Mouse (Mus musculus) liver, embryonic 16.5 days (tissue): Measurements from ENCODE around the gene Ints1. TPM values are rescaled to one million over a fixed set of nuclear protein-coding genes. Genes with fewer than 3 reads are reported as not detected.

ENCODE experiments used
- ATAC-seq: fragments of 200-750 bp; cut with Nextera tagmentation; 2 replicates; pipeline ENCODE4 v1.8.0; 2017; ENCODE audit warnings: low read depth, mild to moderate bottlenecking, moderate number of reproducible peaks, moderate library complexity
- H3K27ac ChIP-seq: fragments of 300-500 bp; sonication (generic); 2 replicates; pipeline ENCODE4 v1.5.1; 2014; ENCODE audit warnings: mild to moderate bottlenecking, low read length
- H3K27me3 ChIP-seq: fragments of 300-500 bp; sonication (generic); 2 replicates; pipeline ENCODE4 v1.6.1; 2014; ENCODE audit warnings: low read depth, low read length, mixed read lengths; ENCODE audit not compliant: control insufficient read depth, insufficient read depth
- H3K36me3 ChIP-seq: fragments of 300-500 bp; sonication (generic); 2 replicates; pipeline ENCODE4 v1.6.1; 2014; ENCODE audit warnings: mild to moderate bottlenecking; ENCODE audit not compliant: control insufficient read depth, insufficient read depth
- H3K4me1 ChIP-seq: fragments of 300-500 bp; sonication (generic); 2 replicates; pipeline ENCODE4 v1.6.1; 2014; ENCODE audit warnings: low read depth, low read length, mixed read lengths; ENCODE audit not compliant: control insufficient read depth
- H3K4me2 ChIP-seq: fragments of 300-500 bp; sonication (generic); 2 replicates; pipeline ENCODE4 v1.6.1; 2014; ENCODE audit warnings: low read depth, low read length, mixed read lengths
- H3K4me3 ChIP-seq: fragments of 300-500 bp; sonication (generic); 2 replicates; pipeline ENCODE4 v1.5.1; 2014; ENCODE audit warnings: low read depth, mild to moderate bottlenecking, low read length
- H3K9ac ChIP-seq: fragments of 300-500 bp; sonication (generic); 2 replicates; pipeline ENCODE4 v1.6.1; 2014; ENCODE audit warnings: low read depth, low read length
- H3K9me3 ChIP-seq: fragments of 300-500 bp; sonication (generic); replicated peaks from 2 replicates; pipeline ENCODE4 v1.6.1; 2016; ENCODE audit warnings: low read length; ENCODE audit not compliant: control insufficient read depth
- WGBS: fragments of 180-500 bp; shearing (Covaris S2); extraction: QIAGEN DNeasy Blood & Tissue Kit; methylation state at CpG from one replicate; pipeline ENCODE4 v1.1.7; 2014; ENCODE audit not compliant: insufficient replicate concordance; 5-methylcytosine and 5-hydroxymethylcytosine counted together
- polyA plus RNA-seq: library from polyadenylated mRNA; unstranded; fragments of >200 nt; fragmentation: Nextera tagmentation; extraction: Ambion mirVana; gene quantifications from 2 replicates; pipeline ENCODE4 v1.2.1, GENCODE M21; 2015

Ints1 gene
- polyA plus RNA-seq, 1 experiment from 2014 or later, result 11.2 TPM

DNA sequence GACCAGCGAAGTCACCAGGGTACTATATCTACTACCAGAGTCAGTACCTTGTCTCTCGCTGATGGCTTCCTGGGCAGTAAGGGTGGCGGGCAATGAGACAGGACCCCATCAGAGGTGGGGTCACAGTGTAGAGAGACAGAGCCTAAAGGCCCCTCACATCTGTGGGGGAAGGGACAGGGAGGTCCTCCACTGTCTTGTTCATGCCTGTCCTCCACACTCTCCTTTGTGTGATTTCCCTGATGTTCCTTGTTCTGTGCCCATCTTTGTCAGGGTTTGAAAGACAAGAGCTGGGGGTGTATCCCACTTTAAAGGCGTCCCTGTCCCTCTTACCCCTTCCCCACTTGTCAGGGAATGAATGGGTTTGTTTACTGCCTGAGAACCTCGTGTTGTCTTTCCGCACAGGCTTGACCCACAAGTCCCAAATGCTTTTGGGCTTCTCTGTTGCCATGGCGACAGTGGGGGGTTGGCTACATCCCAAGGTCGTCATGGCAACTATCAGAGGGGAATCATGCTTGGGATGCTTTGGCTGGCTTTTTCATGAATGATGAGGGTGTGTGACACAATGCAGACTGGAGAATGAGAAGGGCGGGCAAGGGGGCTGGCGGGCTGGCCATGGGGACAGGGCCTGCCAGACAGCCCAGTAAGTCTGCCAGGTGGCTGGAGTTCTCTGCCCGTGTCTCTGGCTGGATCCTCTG, 22.1 kb upstream of the Ints1 start:
- Histone ChIP-seq H3K4me1 (peaks cover 62% of the 10 kb centered on the region), H3K27ac (no peak overlapping the region), H3K9ac (no peak overlapping the region), H3K4me3 (no peak overlapping the region), H3K36me3 (peaks cover 51% of the 10 kb centered on the region), H3K27me3 (no peaks in the 10 kb centered on the region), H3K9me3 (no peaks in the 10 kb centered on the region), H3K4me2 (no peak overlapping the region)
- ATAC-seq, result no peak
- 66% methylated on average over 11 of the region's 11 CpGs for WGBS

DNA sequence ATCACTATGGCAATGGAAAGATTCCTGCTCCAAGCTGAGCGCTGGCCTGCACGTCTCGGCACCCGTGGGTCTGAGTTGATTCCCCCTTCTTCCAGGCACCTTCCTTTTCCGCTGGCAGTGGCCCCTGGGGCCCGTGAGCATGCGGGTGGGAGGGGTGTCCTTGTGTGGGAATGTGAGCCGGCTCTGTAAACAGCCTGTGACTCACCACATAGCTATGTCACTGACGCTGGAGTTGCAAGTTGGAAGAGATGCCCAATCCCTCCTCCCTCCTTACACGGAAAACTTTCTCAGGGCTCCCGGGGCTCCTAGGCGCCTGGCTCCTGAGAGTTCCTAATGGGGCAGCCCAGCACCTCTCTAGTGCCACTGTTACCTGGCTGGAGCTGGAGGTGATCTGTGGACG, 21.4 kb upstream of the Ints1 start:
- Histone ChIP-seq H3K27me3 (no peaks in the 10 kb centered on the region), H3K4me1 (peaks cover 58% of the 10 kb centered on the region), H3K4me2 (no peak overlapping the region), H3K9me3 (no peaks in the 10 kb centered on the region), H3K4me3 (0 out of 2 replicates have a peak overlapping the region, but pooled peaks have one; percentile 6), H3K9ac (peak overlapping the region; percentile 37; the same call in 1 of the 2 replicates), H3K36me3 (peaks cover 44% of the 10 kb centered on the region), H3K27ac (peak overlapping the region; percentile 33; the same call in 1 of the 2 replicates)
- ATAC-seq, result no peak
- 57% methylated on average over 13 of the region's 13 CpGs for WGBS

DNA sequence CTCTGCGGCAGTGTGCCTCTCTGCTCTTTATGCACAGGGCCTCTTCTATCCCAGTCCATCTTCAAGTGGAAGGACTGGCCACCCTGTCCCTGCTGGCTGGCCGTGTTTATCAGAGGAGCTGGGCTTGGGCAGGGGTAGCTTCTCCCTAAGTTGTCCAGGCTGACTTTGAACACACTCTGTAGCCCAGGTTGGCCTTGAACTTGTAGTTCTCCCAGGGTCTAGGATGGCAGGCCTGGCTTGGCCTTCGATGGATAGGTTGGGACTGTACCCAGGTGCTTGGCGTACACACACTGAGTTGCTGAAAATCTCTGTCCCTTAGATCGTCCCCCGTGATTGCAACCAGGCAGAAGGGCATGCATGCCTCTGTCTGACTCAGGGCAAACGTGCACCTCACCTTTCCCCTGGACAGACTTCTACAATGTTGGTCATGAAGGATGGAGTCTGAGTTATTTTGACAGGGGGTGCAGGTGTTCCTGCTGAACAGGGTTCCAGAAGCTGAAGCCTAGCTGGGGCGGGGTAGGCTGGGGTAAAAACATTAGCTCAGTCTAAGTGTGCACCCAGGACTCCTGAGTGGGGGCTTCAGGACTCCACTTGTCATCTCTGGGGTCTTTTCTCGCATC, 20.6 kb upstream of the Ints1 start:
- H3K9me3 ChIP-seq, result no peaks in the 10 kb centered on the region
- WGBS, result 77% methylated on average over 9 of the region's 9 CpGs
- peak overlapping the region; percentile 5; the same call in 1 of the 2 replicates for H3K27ac ChIP-seq
- peaks cover 36% of the 10 kb centered on the region for H3K36me3 ChIP-seq
- H3K4me2 ChIP-seq, result no peak overlapping the region
- H3K4me1 ChIP-seq, result peaks cover 56% of the 10 kb centered on the region
- H3K9ac ChIP-seq, result peak overlapping the region; percentile 99
- no peak for ATAC-seq
- H3K4me3 ChIP-seq, result no peak overlapping the region
- no peaks in the 10 kb centered on the region for H3K27me3 ChIP-seq

DNA sequence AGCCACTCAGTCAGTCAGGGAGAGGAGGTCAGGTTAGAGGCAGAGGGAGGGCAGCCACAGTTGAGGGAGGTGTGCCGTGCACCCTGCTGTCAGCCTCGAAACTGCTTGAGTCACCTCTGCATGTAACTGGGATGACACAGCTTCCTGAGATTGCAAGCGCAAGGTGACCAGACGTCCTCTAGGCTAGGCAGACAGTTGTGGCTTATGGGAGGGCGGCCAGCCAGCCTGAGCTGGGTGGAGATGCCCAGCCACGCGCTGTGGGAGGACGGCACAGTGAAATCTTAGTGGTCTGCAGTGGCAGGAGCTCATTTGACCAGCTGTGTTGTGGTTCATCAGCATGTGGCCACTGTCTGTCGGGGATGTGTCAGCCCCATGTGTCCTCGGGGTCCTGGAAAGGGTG, 19.5 kb upstream of the Ints1 start:
- Histone ChIP-seq H3K4me2 (peak overlapping the region; percentile 77), H3K36me3 (peaks cover 25% of the 10 kb centered on the region), H3K9ac (peak overlapping the region; percentile 99), H3K9me3 (no peaks in the 10 kb centered on the region), H3K27ac (peak overlapping the region; percentile 98), H3K4me1 (peaks cover 66% of the 10 kb centered on the region), H3K4me3 (peak overlapping the region; percentile 99), H3K27me3 (no peaks in the 10 kb centered on the region)
- ATAC-seq, result peak; percentile 52
- WGBS, result 33% methylated on average over 10 of the region's 10 CpGs

DNA sequence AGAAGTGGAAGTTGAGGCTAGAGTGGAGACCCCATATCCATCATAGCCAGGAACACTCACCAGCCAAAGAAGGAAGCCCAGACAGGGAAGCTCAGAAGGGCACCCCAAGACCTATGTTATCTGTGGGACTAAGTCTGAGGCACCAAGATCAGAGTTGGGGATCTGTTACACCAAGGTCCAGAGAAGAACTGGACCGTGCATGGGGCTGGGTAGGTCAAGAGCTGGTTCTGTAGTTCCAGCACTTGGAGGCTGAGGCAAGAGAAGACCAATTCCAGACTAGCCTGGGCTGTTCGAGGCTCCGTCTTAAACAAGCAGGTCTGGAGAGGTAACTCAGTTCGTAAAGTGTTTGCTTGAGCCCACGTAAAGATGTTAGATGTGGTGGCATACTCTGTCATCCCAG, 18.7 kb upstream of the Ints1 start:
- WGBS, result 67% methylated on average over 5 of the region's 5 CpGs
- Histone ChIP-seq H3K4me2 (peak overlapping the region; percentile 77), H3K9me3 (no peaks in the 10 kb centered on the region), H3K27ac (peak overlapping the region; percentile 98), H3K4me1 (peaks cover 71% of the 10 kb centered on the region), H3K27me3 (no peaks in the 10 kb centered on the region), H3K9ac (peak overlapping the region; percentile 99), H3K4me3 (peak overlapping the region; percentile 99), H3K36me3 (peaks cover 17% of the 10 kb centered on the region)
- ATAC-seq, result no peak

DNA sequence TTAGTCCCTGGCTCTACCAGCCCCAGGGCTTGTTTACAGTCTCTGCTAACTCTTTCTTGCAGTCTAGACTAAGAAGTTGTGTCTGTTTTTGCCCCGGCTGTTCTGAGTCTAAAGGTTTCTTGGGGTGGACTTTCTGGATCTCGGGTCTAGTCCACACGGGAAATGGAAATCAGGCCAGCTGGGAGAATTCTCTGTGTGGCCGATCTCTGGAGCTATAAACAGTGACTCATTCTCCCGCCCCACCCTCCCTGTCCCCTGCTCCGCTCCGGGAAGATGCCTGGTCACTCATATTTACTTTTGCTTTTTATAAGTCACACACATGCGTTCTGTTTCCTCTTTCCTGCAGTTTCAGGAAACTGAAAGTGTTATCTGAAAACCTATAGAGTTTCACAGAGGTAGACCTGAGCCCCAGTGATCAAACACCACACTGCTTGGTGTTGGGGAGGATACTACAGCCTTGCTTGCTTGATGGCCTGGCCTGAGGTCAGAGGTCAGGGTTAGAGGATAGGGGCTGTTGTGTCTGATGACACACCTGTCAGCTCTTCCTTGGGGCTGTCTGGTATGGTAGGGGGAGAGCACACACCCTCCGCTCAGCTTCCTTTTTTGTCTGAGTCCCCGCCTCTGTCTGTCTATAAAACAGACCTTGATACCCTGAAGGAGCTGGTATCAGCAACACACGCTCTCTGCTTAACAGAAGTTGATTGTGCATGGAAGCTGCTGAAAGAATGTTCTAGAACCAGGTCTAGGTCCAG, 18.0 kb upstream of the Ints1 start:
- Histone ChIP-seq H3K27me3 (no peaks in the 10 kb centered on the region), H3K4me1 (peaks cover 69% of the 10 kb centered on the region), H3K36me3 (peaks cover 11% of the 10 kb centered on the region), H3K27ac (peak overlapping the region; percentile 98), H3K9me3 (no peaks in the 10 kb centered on the region), H3K4me2 (peak overlapping the region; percentile 77), H3K9ac (peak overlapping the region; percentile 99), H3K4me3 (peak overlapping the region; percentile 99)
- peak; percentile 28 for ATAC-seq
- 3% methylated on average over 11 of the region's 11 CpGs for WGBS

DNA sequence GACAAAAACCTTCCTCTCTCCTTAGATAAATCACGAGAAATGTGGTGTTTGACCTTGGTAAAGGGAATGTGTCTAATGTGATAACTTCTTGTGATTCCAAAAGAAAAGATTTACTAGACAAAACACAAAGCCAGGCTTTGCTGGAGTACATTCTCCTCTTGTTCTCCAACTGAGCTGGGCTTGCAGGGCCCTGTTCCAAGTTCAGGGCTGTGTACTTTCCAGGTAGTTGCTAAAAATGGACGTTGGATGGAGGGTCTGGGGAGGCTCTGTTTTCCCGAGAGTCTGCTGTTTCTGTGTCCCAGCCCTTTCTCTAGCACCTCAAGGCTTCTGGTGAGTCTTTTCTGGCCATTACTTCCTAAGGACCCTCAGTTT, 17.5 kb upstream of the Ints1 start:
- peak overlapping the region; percentile 99 for H3K9ac ChIP-seq
- no peaks in the 10 kb centered on the region for H3K27me3 ChIP-seq
- peaks cover 9% of the 10 kb centered on the region for H3K36me3 ChIP-seq
- H3K27ac ChIP-seq, result peak overlapping the region; percentile 98
- peak overlapping the region; percentile 99 for H3K4me3 ChIP-seq
- WGBS, result 8% methylated on average over 3 of the region's 3 CpGs
- H3K4me2 ChIP-seq, result peak overlapping the region; percentile 77
- ATAC-seq, result no peak
- H3K9me3 ChIP-seq, result no peaks in the 10 kb centered on the region
- peaks cover 68% of the 10 kb centered on the region for H3K4me1 ChIP-seq

DNA sequence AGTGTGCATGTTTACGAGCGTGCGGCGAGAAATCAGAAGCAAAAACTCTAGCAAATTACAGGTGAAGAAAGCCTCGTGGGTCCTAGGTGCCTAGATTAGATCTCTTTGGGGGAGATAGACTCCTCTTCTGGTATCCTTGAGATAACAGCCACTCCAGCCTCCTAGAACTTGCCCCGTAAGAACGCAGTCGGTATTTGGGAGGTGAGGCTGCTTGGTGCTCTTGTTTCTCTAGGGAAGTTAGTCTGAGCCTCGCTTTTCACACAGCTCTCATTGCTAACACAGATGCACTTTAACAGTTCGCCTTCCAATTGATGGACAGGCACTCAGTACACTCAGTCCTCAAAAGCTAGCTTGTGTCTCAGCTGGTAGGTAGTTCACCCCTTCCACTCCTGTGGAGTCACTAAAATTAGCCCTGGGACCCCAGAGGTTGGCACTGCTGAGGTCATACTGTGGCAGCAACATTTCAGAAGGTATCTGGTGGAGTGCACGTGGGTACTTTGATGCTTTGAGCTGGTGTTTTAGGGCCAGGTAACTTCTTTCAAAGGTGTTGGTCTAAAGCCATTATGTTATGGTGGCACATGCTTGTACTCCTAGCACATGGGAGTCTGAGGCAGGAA, 16.8 kb upstream of the Ints1 start:
- peaks cover 9% of the 10 kb centered on the region for H3K36me3 ChIP-seq
- H3K4me2 ChIP-seq, result peak overlapping the region; percentile 77
- H3K4me1 ChIP-seq, result peaks cover 63% of the 10 kb centered on the region
- 7% methylated on average over 11 of the region's 11 CpGs for WGBS
- H3K4me3 ChIP-seq, result peak overlapping the region; percentile 99
- H3K9me3 ChIP-seq, result no peaks in the 10 kb centered on the region
- no peaks in the 10 kb centered on the region for H3K27me3 ChIP-seq
- ATAC-seq, result peak; percentile 0; the same call in 1 of the 2 replicates
- peak overlapping the region; percentile 99 for H3K9ac ChIP-seq
- peak overlapping the region; percentile 98 for H3K27ac ChIP-seq
